Mouse (Mus musculus) cerebellum, adult 18-20 months (tissue): ENCODE data around the gene Tbc1d10c.
"Not testable (repeated sequence)": the region's sequence is repeated elsewhere in the genome, so short reads cannot be mapped to it uniquely, and the experiment has no call there.

ENCODE experiments used
- DNase-seq, 2 experiments: peaks; one replicate each; pipeline ENCODE4 v3.0.0; 2021

Tbc1d10c gene

DNA sequence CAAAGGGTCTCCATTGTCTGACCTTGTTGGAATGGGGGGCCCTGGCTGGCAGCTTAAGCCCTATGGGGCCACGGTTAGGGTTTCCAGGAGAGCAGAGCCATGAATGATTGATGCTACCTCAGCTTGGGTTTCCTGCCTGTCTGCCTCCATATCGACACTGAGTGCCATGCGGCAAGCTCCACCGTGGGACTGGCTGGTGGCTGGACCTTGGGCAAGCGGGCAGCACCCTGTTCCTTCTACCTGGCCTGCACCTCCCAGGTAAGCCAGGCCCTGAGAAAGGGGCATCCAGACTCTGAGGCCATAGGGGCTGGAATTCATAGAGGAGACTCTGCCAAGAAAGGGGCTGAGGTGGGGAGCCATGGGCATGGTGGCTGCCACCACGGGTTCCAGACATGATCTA lies 50.9 kb downstream of the Tbc1d10c start:
- no peak for DNase-seq

DNA sequence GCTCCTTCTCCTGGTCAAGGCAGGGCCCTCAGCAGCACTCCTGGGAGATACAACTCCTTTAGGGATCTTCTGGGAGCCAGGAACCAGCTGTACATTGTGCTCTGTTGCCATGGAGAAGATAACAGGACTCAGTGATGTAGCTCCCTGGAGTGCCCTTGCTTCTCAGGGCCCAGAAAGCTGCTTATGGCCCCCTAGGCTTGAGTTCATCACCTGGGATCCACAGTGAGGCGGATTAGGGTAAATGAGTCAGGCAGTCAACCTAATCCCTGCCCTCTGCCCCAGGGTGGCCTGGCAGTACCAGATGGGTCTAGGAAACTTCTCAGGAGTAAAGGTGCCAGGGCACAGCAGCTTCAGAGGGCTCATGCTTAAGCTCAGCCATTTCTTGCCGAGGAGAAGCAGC lies 51.6 kb downstream of the Tbc1d10c start, which contains the start of gene Gpr152:
TSS of gene Gpr152 (plus strand) at position 342 of the 400 bp plus-strand sequence.
- no peak for DNase-seq

DNA sequence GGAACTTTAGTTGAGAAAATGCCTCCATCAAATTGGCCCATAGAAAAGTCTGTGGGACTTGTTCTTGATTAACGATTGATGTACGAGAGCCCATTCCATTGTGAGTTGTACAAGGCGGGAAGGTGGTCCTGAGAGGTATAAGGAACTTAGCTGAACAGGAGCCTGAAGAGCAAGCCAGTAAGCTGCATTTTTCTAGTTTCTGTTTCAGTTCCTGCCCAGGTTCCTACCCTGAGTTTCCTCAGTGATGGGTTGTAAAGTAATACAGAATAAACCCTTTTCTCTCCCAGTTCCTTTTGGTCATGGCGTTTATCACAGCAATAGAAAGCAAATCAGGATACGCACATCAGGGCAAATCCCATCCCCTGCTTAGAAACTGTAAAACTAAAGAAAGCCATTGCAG lies 53.2 kb downstream of the Tbc1d10c start:
- DNase-seq, result no peak

DNA sequence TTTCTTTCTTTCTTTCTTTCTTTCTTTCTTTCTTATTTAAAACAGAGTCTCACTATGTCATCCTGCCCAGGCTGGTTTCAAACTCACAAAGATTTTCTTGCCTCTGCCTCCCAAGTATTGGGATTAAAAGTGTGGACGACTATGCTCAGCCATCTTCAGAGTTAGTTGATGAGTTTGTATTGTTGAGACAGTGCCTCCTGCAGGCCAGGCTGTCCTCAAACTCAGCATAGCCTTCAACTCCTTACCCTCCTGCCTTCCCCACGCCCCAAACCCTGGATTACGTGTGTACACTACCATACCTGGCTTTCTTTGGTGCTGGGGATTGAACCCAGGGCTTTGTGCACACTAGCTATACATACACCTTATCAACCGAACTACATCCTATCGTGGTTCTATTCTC lies 54.6 kb downstream of the Tbc1d10c start:
- no peak for DNase-seq

DNA sequence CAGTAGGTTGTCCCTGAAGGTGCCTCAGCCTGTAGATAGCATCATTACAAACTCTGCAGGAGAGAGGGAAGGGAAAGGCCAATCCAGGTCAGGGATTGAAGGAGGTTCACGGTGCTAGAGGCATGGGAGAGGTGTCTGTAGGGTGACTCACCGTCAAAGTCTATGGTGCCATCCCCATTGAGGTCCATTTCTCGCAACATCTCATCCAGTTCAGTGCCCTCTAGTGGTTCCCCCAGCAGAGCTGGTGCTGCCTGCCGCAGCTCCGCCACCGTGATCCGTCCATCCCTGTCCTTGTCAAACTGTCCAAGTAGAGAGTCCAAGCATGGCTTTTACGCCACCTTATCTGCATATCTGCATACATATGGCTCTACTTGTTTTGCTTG lies 55.1 kb downstream of the Tbc1d10c start:
- DNase-seq, result not testable (repeated sequence)

DNA sequence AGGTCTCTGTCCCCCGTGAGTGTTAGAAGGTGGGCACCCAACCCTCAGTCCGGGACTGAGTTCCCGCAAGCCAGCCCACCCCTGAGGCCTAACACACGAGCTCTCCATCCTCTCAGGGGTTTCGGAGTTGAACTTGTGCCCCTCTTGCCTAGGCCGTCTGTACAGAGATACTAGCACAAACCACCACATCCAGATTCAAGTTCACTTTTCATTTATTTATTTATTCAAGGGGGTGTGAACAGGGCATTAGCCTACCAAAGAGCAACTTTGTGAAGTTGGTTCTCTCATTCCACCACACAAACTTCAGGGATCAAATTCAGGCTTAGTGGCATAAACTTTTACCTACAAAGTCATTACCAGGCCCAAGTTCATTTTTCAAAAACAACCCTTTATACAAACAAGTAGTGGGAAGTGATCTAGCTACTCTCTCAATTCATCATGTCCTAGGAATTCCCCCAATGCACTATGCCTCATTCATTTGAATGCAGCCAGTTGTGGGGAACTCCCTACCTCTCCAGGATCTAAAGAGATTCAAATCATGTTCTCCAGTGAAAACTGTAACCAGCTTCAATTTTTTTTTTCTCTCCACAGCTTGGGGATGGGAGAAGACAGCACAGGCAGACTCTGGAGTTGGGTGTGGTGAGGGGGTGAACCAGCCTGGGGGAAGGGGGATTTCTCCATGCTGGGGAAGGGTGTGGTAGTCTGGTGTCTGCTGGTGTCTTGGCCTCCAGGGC lies 55.7 kb downstream of the Tbc1d10c start:
- not testable (repeated sequence) for DNase-seq

DNA sequence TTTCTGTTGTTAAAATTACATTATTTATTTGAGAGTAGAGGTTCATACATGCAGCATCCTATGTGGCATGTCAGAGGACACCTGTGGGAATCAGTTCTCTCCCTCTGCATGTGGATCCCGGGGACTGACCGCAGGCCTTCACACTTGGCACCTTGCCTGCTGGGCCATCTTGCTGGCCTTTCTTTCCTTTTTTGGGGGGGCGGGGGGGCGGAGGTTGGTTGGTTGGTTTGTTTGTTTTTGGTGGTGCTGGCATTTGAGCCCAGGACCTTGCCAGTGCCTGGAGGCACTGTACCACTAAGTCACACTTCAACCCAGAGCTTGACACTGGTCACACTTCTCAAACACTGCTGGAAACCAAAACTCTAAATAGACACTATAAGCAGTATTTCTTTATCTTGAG lies 56.7 kb downstream of the Tbc1d10c start:
- DNase-seq, result no peak
